Mouse (Mus musculus): ENCODE measurements around the gene Olfr411. TPM values are rescaled to one million over a fixed set of nuclear protein-coding genes. Genes with fewer than 3 reads are reported as not detected.

Olfr411 gene
- not detected in 2 replicates for polyA plus RNA-seq (2014; fragmentation: Nextera tagmentation; extraction: Ambion mirVana)

DNA sequence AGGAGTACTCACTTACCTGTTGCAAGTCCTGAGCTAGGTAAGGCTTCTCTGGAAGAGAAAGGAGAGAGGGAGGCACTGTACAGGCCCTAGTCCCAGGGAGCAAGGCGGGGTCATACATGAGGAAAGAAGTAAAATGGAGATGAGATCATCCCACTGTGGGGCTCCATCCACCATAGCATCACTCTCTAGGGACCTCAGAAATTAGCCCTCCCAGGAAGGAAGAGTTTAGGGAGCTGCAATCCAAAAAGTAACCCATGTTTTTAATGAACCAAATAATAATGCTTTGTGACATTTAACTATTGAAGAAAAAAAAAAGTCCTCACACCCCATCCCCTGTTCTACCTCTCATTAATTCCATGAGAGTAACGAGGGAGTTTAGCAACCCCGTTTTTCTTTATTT, at the start of gene Olfr411:
Gene Olfr411, minus strand, starts transcription at position 101 of the 400 bp plus-strand sequence.
- Histone ChIP-seq H3K36me3 (ENCODE audit: control insufficient read depth, insufficient read depth, low read length) (no peaks in the 10 kb centered on the region), H3K27ac (ENCODE audit: low read depth, low read length) (no peak within 1 kb of the TSS), H3K27me3 (ENCODE audit: control insufficient read depth, insufficient read depth, low read length) (no peaks in the 10 kb centered on the region), H3K4me1 (ENCODE audit: control insufficient read depth, insufficient read depth, low read length) (no peaks in the 10 kb centered on the region), H3K4me2 (replicated peaks; ENCODE audit: low read depth, low read length) (no peak within 1 kb of the TSS), H3K9ac (ENCODE audit: low read depth, low read length) (no peak within 1 kb of the TSS), H3K4me3 (ENCODE audit: low read length) (no peak within 1 kb of the TSS), H3K9me3 (ENCODE audit: control insufficient read depth, low read length) (no peaks in the 10 kb centered on the region)
- no peak for ATAC-seq (ENCODE audit: low FRiP score, low TSS enrichment)
- WGBS = 77% methylated on average over 3 of the region's 3 CpGs

DNA sequence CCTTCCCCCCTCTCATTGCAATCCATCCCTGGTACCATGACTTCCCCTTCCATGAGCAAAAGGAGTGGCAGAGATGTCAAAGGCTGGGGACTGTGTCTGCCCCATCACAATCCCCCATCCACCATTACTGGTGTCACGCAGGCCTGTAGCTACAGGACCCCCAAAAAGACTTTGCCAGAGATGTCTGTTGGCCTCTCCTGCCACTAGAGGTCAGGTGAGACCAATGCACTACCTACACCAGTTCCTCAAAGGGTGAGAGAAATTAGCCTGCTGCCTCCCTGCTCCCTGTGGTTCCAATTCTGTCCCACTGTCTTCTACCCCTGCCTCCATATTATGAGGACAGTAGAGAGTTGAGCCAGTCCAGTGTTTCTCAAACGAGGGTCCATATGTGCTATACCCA, 49.7 kb upstream of the Olfr411 start:
- Histone ChIP-seq H3K4me3 (ENCODE audit: low read length) (no peak overlapping the region), H3K4me2 (replicated peaks; ENCODE audit: low read depth, low read length) (no peak overlapping the region), H3K9me3 (ENCODE audit: control insufficient read depth, low read length) (no peaks in the 10 kb centered on the region), H3K9ac (ENCODE audit: low read depth, low read length) (no peak overlapping the region), H3K36me3 (ENCODE audit: control insufficient read depth, insufficient read depth, low read length) (no peaks in the 10 kb centered on the region), H3K27me3 (ENCODE audit: control insufficient read depth, insufficient read depth, low read length) (no peaks in the 10 kb centered on the region), H3K4me1 (ENCODE audit: control insufficient read depth, insufficient read depth, low read length) (no peaks in the 10 kb centered on the region), H3K27ac (ENCODE audit: low read depth, low read length) (no peak overlapping the region)
- 48% methylated on average over 2 of the region's 2 CpGs for whole genome bisulfite sequencing
- no peak for ATAC-seq (ENCODE audit: low FRiP score, low TSS enrichment)

DNA sequence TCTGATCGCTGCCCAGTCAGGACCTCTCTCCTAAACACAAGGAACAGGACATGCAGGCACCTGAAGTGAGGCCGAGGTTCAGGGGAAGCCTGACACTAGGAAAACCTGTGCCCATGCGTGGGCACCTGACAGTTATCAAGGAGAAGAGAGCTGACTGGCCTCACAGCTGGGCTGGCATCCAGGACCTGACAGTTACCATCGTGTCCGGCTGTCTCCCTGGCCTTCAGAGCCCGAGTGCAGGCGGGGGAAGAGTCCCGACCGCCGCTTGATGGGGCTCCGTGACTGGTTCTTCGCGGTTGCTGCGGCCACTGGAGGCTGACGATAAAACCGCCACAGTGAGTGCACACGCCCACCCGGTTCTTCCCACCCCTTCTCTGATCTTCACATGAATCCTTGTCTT, 43.1 kb upstream of the Olfr411 start:
- H3K9ac ChIP-seq (ENCODE audit: low read depth, low read length) = no peak overlapping the region
- H3K4me1 ChIP-seq (ENCODE audit: control insufficient read depth, insufficient read depth, low read length) = no peaks in the 10 kb centered on the region
- no peaks in the 10 kb centered on the region for H3K27me3 ChIP-seq (ENCODE audit: control insufficient read depth, insufficient read depth, low read length)
- 87% methylated on average over 18 of the region's 18 CpGs for WGBS
- H3K36me3 ChIP-seq (ENCODE audit: control insufficient read depth, insufficient read depth, low read length) = no peaks in the 10 kb centered on the region; the same call in 1 of the 2 replicates
- no peak for ATAC-seq (ENCODE audit: low FRiP score, low TSS enrichment)
- H3K4me3 ChIP-seq (ENCODE audit: low read length) = no peak overlapping the region
- H3K27ac ChIP-seq (ENCODE audit: low read depth, low read length) = no peak overlapping the region
- no peak overlapping the region for H3K4me2 ChIP-seq (replicated peaks; ENCODE audit: low read depth, low read length)
- no peaks in the 10 kb centered on the region for H3K9me3 ChIP-seq (ENCODE audit: control insufficient read depth, low read length)

DNA sequence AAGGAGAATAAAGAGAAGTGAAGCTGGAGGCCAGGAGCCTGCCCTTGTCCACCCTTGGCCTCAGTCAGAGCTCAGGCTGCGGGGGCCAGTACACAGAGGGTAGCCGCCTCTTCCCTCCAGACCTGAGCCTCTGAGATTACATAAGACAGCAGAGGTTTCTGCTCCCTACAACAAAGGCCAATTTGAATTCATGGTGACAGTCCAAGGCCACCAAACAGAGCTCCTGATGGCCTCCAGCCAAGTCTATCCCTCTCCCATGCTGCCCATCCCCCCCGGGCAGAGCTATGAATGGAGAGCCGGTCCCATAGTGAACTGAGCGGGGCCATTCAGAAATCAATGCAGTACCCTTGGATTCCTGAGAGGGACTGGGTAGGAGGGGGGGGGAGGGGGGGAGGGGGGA, 41.0 kb upstream of the Olfr411 start:
- Histone ChIP-seq H3K27me3 (ENCODE audit: control insufficient read depth, insufficient read depth, low read length) (no peaks in the 10 kb centered on the region), H3K27ac (ENCODE audit: low read depth, low read length) (no peak overlapping the region), H3K4me3 (ENCODE audit: low read length) (no peak overlapping the region), H3K36me3 (ENCODE audit: control insufficient read depth, insufficient read depth, low read length) (no peaks in the 10 kb centered on the region; the same call in 1 of the 2 replicates), H3K4me1 (ENCODE audit: control insufficient read depth, insufficient read depth, low read length) (no peaks in the 10 kb centered on the region), H3K9me3 (ENCODE audit: control insufficient read depth, low read length) (no peaks in the 10 kb centered on the region), H3K9ac (ENCODE audit: low read depth, low read length) (no peak overlapping the region), H3K4me2 (replicated peaks; ENCODE audit: low read depth, low read length) (no peak overlapping the region)
- WGBS = 88% methylated on average over 5 of the region's 5 CpGs
- no peak for ATAC-seq (ENCODE audit: low FRiP score, low TSS enrichment)

DNA sequence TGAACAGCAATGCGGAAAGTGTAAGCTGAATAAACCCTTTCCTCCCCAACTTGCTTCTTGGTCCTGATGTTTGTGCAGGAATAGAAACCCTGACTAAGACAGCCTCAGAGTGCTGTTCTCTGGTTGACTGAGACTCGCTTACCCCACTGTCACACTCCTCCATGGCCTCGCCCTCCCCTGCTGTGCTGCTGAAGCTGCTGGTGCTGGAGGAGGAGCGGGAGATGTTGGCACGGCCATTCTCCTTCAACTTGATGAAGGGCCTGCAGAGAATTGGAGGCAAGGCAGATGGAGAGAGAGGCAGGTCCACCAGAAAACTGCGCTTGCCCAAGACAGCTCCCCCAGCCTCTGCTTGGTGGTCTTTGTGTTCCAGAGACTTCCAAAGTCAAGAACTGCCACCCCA, 40.5 kb upstream of the Olfr411 start:
- Histone ChIP-seq H3K4me3 (ENCODE audit: low read length) (no peak overlapping the region), H3K9me3 (ENCODE audit: control insufficient read depth, low read length) (no peaks in the 10 kb centered on the region), H3K4me2 (replicated peaks; ENCODE audit: low read depth, low read length) (no peak overlapping the region), H3K27me3 (ENCODE audit: control insufficient read depth, insufficient read depth, low read length) (no peaks in the 10 kb centered on the region), H3K9ac (ENCODE audit: low read depth, low read length) (no peak overlapping the region), H3K4me1 (ENCODE audit: control insufficient read depth, insufficient read depth, low read length) (no peaks in the 10 kb centered on the region), H3K36me3 (ENCODE audit: control insufficient read depth, insufficient read depth, low read length) (no peaks in the 10 kb centered on the region; the same call in 1 of the 2 replicates), H3K27ac (ENCODE audit: low read depth, low read length) (no peak overlapping the region)
- 67% methylated on average over 6 of the region's 6 CpGs for WGBS
- no peak for ATAC-seq (ENCODE audit: low FRiP score, low TSS enrichment)

DNA sequence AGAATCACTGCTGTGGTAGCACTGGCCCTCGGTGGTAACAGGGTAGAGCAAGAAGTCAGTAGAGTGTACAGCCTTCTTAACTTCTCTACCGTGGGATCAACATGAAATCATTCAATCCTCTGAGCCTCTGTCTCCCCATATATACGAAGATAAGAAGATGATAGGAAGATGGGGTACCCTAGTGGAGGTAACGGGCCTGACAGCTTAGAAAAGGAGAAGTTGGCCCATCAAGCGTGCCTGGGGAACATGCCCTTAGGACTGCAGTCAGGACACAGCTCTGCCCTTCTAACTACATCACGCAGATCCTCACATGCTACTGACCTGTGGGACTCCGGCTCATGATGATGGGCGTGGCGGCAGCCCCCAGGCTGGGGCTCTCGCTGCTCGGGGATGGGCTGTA, 39.4 kb upstream of the Olfr411 start:
- no peak for ATAC-seq (ENCODE audit: low FRiP score, low TSS enrichment)
- Histone ChIP-seq H3K4me1 (ENCODE audit: control insufficient read depth, insufficient read depth, low read length) (no peaks in the 10 kb centered on the region), H3K9me3 (ENCODE audit: control insufficient read depth, low read length) (no peaks in the 10 kb centered on the region), H3K27ac (ENCODE audit: low read depth, low read length) (no peak overlapping the region), H3K4me2 (replicated peaks; ENCODE audit: low read depth, low read length) (no peak overlapping the region), H3K36me3 (ENCODE audit: control insufficient read depth, insufficient read depth, low read length) (no peaks in the 10 kb centered on the region; the same call in 1 of the 2 replicates), H3K9ac (ENCODE audit: low read depth, low read length) (no peak overlapping the region), H3K4me3 (ENCODE audit: low read length) (no peak overlapping the region), H3K27me3 (ENCODE audit: control insufficient read depth, insufficient read depth, low read length) (no peaks in the 10 kb centered on the region)
- 87% methylated on average over 11 of the region's 11 CpGs for WGBS

DNA sequence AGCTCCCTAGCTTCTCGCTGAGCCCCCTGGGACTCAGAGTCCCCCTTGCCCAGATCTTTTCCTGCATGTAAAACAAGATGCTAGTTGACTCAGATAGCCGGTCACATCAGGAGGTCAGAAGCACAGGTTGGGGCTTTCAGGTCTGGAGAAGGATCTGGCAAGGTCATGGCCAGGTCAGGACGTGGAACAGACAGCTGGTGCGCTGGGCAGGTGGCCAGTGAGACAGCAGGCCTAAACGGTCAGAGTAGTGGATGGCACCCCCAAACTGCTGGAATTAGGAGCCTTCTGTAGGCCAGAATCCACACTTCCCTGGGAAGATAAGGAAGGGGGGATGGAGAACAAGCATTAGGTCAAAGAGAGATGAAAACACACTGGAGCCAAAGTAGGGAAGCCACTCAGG, 34.8 kb upstream of the Olfr411 start:
- Histone ChIP-seq H3K9me3 (ENCODE audit: control insufficient read depth, low read length) (no peaks in the 10 kb centered on the region), H3K9ac (ENCODE audit: low read depth, low read length) (no peak overlapping the region), H3K4me3 (ENCODE audit: low read length) (no peak overlapping the region), H3K4me2 (replicated peaks; ENCODE audit: low read depth, low read length) (no peak overlapping the region), H3K27ac (ENCODE audit: low read depth, low read length) (no peak overlapping the region), H3K27me3 (ENCODE audit: control insufficient read depth, insufficient read depth, low read length) (no peaks in the 10 kb centered on the region), H3K4me1 (ENCODE audit: control insufficient read depth, insufficient read depth, low read length) (no peaks in the 10 kb centered on the region), H3K36me3 (ENCODE audit: control insufficient read depth, insufficient read depth, low read length) (no peaks in the 10 kb centered on the region)
- no peak for ATAC-seq (ENCODE audit: low FRiP score, low TSS enrichment)
- WGBS = 72% methylated on average over 5 of the region's 5 CpGs

DNA sequence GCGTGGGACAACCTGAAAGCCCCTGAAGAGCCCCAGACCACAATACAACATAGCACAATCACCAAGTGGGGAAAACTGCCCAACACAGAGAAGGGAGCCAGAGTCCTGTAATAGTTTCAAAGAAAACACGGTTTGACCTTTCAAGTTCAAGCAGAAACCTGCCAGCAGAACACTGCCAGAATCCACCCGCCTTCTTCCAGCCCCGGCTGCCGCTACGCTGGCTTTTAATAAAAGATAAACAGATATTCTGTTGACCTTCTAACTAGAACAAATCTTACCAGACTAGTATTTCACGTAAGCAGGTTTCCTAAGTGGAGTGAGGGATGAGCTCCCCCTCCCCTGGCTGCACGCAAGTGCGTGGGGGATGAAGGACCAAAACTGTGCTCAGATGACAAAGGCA, 33.2 kb upstream of the Olfr411 start:
- Histone ChIP-seq H3K4me2 (replicated peaks; ENCODE audit: low read depth, low read length) (no peak overlapping the region), H3K27ac (ENCODE audit: low read depth, low read length) (no peak overlapping the region), H3K9me3 (ENCODE audit: control insufficient read depth, low read length) (no peaks in the 10 kb centered on the region), H3K4me1 (ENCODE audit: control insufficient read depth, insufficient read depth, low read length) (no peaks in the 10 kb centered on the region), H3K9ac (ENCODE audit: low read depth, low read length) (no peak overlapping the region), H3K27me3 (ENCODE audit: control insufficient read depth, insufficient read depth, low read length) (no peaks in the 10 kb centered on the region), H3K36me3 (ENCODE audit: control insufficient read depth, insufficient read depth, low read length) (no peaks in the 10 kb centered on the region), H3K4me3 (ENCODE audit: low read length) (no peak overlapping the region)
- ATAC-seq (ENCODE audit: low FRiP score, low TSS enrichment) = no peak
- WGBS = 55% methylated on average over 9 of the region's 9 CpGs

DNA sequence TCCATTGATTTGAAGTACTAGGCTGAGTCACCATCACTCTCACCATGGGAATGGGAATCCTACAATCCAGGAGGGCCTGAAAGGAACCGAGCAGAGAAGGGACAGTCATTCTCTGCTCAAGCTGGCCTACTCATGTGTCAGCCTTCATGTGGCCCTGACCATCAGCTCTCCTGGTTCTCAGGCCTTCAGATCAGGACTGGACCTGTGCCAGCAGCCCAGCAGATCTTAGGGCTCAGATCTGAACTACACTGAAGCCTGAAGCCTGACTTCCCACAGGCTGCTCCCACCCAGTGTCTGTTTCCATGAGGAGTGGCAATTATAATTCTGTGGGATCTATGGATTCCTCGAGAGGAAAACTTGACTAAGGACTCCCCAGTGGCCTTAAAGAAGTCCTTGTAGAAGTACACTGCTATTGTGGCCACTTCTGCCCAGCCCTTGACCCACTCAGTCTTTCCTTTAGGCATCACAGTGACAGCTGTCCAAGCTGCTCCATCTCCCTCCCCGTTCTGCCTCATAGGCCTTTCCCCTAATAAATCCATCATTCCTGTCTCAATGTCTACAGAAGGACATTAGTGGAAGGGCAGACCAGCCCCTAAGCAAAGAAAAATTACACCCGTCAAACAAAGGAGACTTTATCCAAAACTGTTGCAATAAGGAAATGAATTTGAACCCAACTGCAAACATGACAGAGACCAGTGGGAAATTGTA, 26.9 kb upstream of the Olfr411 start:
- Histone ChIP-seq H3K27ac (ENCODE audit: low read depth, low read length) (no peak overlapping the region), H3K4me3 (ENCODE audit: low read length) (no peak overlapping the region), H3K4me2 (replicated peaks; ENCODE audit: low read depth, low read length) (no peak overlapping the region), H3K9me3 (ENCODE audit: control insufficient read depth, low read length) (no peaks in the 10 kb centered on the region), H3K27me3 (ENCODE audit: control insufficient read depth, insufficient read depth, low read length) (no peaks in the 10 kb centered on the region), H3K9ac (ENCODE audit: low read depth, low read length) (no peak overlapping the region), H3K4me1 (ENCODE audit: control insufficient read depth, insufficient read depth, low read length) (no peaks in the 10 kb centered on the region), H3K36me3 (ENCODE audit: control insufficient read depth, insufficient read depth, low read length) (no peaks in the 10 kb centered on the region)
- 60% methylated on average over 4 of the region's 4 CpGs for WGBS
- no peak for ATAC-seq (ENCODE audit: low FRiP score, low TSS enrichment)

All from kidney, embryonic 14.5 days (tissue).